Mouse (Mus musculus) heart, adult 2 months (tissue): Measurements from ENCODE around the gene Oprm1. TPM values are rescaled to one million over a fixed set of nuclear protein-coding genes. Genes with fewer than 3 reads are reported as not detected.

Experiments
- DNase-seq, 2 experiments: peaks; one replicate each; pipeline ENCODE4 v3.0.0; 2021
- H3K27ac ChIP-seq: fragments of 200-600 bp; 2 replicates; pipeline ENCODE4 v1.8.1; 2022
- H3K27me3 ChIP-seq: fragments of 200-500 bp; 2 replicates; pipeline ENCODE4 v1.6.1; 2012; ENCODE audit warnings: mild to moderate bottlenecking, low read length, inconsistent platforms, mixed read lengths; ENCODE audit not compliant: control insufficient read depth, insufficient read depth
- H3K36me3 ChIP-seq: fragments of 200-500 bp; 2 replicates; pipeline ENCODE4 v1.6.1; 2012; ENCODE audit warnings: low read length, inconsistent platforms; ENCODE audit not compliant: control insufficient read depth, insufficient read depth
- H3K4me1 ChIP-seq: fragments of 200-500 bp; 2 replicates; pipeline ENCODE4 v1.6.1; 2011; ENCODE audit warnings: low read length; ENCODE audit not compliant: control insufficient read depth, insufficient read depth
- H3K4me3 ChIP-seq: fragments of 200-600 bp; 2 replicates; pipeline ENCODE4 v1.8.1; 2022
- H3K79me2 ChIP-seq: fragments of 200-500 bp; replicated peaks from 2 replicates; pipeline ENCODE4 v1.6.1; 2012; ENCODE audit warnings: mild to moderate bottlenecking, inconsistent platforms, low read length, moderate library complexity, mixed read lengths; ENCODE audit not compliant: control insufficient read depth, insufficient read depth
- H3K9ac ChIP-seq: fragments of 200-500 bp; 2 replicates; pipeline ENCODE4 v1.6.1; 2012; ENCODE audit warnings: low read depth, mild to moderate bottlenecking, control low read depth, inconsistent platforms, low read length, mixed read lengths
- CTCF ChIP-seq: fragments of 200-600 bp; IDR thresholded peaks from 2 replicates; pipeline ENCODE4 v1.8.1; 2022; ENCODE audit warnings: antibody characterized with exemption, mild to moderate bottlenecking, moderate library complexity
- EP300 ChIP-seq: fragments of 200-500 bp; IDR thresholded peaks from 2 replicates; pipeline ENCODE4 v1.6.1; 2011; ENCODE audit warnings: low read depth, low read length, control low read depth; ENCODE audit not compliant: insufficient read depth
- POLR2A ChIP-seq: fragments of 200-500 bp; IDR thresholded peaks from 2 replicates; pipeline ENCODE4 v1.6.1; 2011; ENCODE audit warnings: mild to moderate bottlenecking, low read depth, low read length, control low read depth; ENCODE audit not compliant: insufficient read depth
- WGBS: fragments of 180-500 bp; shearing (Covaris S2); methylation state at CpG from one replicate; pipeline ENCODE4 v1.1.7; 2018; 5-methylcytosine and 5-hydroxymethylcytosine counted together
- intact Hi-C: fragments of 180-260 bp; cut with DNase I; formaldehyde crosslinking; loops from one replicate; pipeline ENCODE4 v1.15.1; 2025
- polyA plus RNA-seq: library from polyadenylated mRNA; depleted of rRNA; stranded (reverse); fragments of >200 nt; gene quantifications from 2 replicates; pipeline ENCODE4 v1.2.3, GENCODE M21; 2012
- total RNA-seq, 2 experiments: library from RNA; stranded (reverse); gene quantifications; 2 replicates each; pipeline ENCODE4 v1.2.3; 2021

Gene Oprm1
- total and polyA plus RNA-seq, 3 experiments: not detected

- peak in 1 of 2 experiments; percentile 32 for DNase-seq
- intact Hi-C loops: no loop called here
- 4% methylated on average over 25 of the region's 25 CpGs for WGBS
These were observed 30.4 kb downstream of the Oprm1 start for GRCm38 (mm10) chr10:6788517-6789237.

GRCm38 (mm10) chr10:6790226-6790625 is 31.9 kb downstream of the Oprm1 start:
- no peaks in the 10 kb centered on the region for H3K4me1 ChIP-seq
- no peak for TF ChIP-seq POLR2A
- H3K27ac ChIP-seq: no peak overlapping the region
- no peaks in the 10 kb centered on the region for H3K27me3 ChIP-seq
- intact Hi-C loops: no loop called here
- H3K79me2 ChIP-seq: no peaks in the 10 kb centered on the region
- no peak for DNase-seq
- H3K36me3 ChIP-seq: no peaks in the 10 kb centered on the region
- H3K4me3 ChIP-seq: no peak overlapping the region
- H3K9ac ChIP-seq: no peak overlapping the region

More at GRCm38 (mm10) chr10:6788517-6789237, 30.4 kb downstream of the Oprm1 start:
- H3K9ac ChIP-seq: no peak overlapping the region
- H3K4me3 ChIP-seq: no peak overlapping the region
- H3K27ac ChIP-seq: no peak overlapping the region
- no peaks in the 10 kb centered on the region for H3K79me2 ChIP-seq
- no peaks in the 10 kb centered on the region for H3K4me1 ChIP-seq
- no peaks in the 10 kb centered on the region for H3K36me3 ChIP-seq
- TF ChIP-seq POLR2A (no peak), CTCF (no peak), EP300 (no peak)
- no peaks in the 10 kb centered on the region for H3K27me3 ChIP-seq

GRCm38 (mm10) chr10:6820626-6821025 is 62.3 kb downstream of the Oprm1 start:
- no peak for DNase-seq
- Histone ChIP-seq H3K4me1 (no peaks in the 10 kb centered on the region), H3K27me3 (no peaks in the 10 kb centered on the region), H3K9ac (no peak overlapping the region), H3K27ac (no peak overlapping the region), H3K4me3 (no peak overlapping the region), H3K79me2 (no peaks in the 10 kb centered on the region), H3K36me3 (no peaks in the 10 kb centered on the region)
- WGBS: 44% methylated on average over 1 of the region's 1 CpGs
- intact Hi-C loops: no loop called here
- TF ChIP-seq EP300 (no peak), CTCF (no peak), POLR2A (no peak)

GRCm38 (mm10) chr10:6842225-6842624 is 83.9 kb downstream of the Oprm1 start:
- TF ChIP-seq EP300 (no peak), CTCF (no peak), POLR2A (no peak)
- Histone ChIP-seq H3K36me3 (no peaks in the 10 kb centered on the region), H3K4me3 (no peak overlapping the region), H3K9ac (no peak overlapping the region), H3K27me3 (no peaks in the 10 kb centered on the region), H3K79me2 (no peaks in the 10 kb centered on the region), H3K27ac (no peak overlapping the region), H3K4me1 (no peaks in the 10 kb centered on the region)
- 50% methylated on average over 1 of the region's 1 CpGs for WGBS
- intact Hi-C loops: no loop called here
- no peak for DNase-seq

- TF ChIP-seq EP300: no peak
- no peak for TF ChIP-seq POLR2A
- no peak for TF ChIP-seq CTCF
- Histone ChIP-seq H3K4me3 (no peak overlapping the region), H3K27ac (no peak overlapping the region), H3K36me3 (no peaks in the 10 kb centered on the region), H3K9ac (no peak overlapping the region), H3K27me3 (no peaks in the 10 kb centered on the region), H3K79me2 (no peaks in the 10 kb centered on the region), H3K4me1 (no peaks in the 10 kb centered on the region)
- intact Hi-C loops: no loop called here
- WGBS: 76% methylated on average over 1 of the region's 1 CpGs
- DNase-seq: no peak
These were observed 88.0 kb downstream of the Oprm1 start for GRCm38 (mm10) chr10:6846283-6846682.

GRCm38 (mm10) chr10:6848162-6848754 is 90.0 kb downstream of the Oprm1 start:
- Histone ChIP-seq H3K79me2 (no peaks in the 10 kb centered on the region), H3K36me3 (no peaks in the 10 kb centered on the region), H3K4me1 (no peaks in the 10 kb centered on the region), H3K9ac (no peak overlapping the region), H3K4me3 (no peak overlapping the region), H3K27ac (no peak overlapping the region), H3K27me3 (no peaks in the 10 kb centered on the region)
- WGBS: 41% methylated on average over 7 of the region's 7 CpGs
- intact Hi-C loops: no loop called here
- no peak for TF ChIP-seq CTCF
- TF ChIP-seq POLR2A: no peak
- TF ChIP-seq EP300: no peak
- no peak for DNase-seq
